Mouse (Mus musculus): ENCODE data around the gene Gm26558. TPM values are rescaled to one million over a fixed set of nuclear protein-coding genes. Genes with fewer than 3 reads are reported as not detected.

Gene Gm26558
- polyA plus RNA-seq, 1 experiment, result 0.43 TPM

GRCm38 (mm10) chr2:70645266-70645780, 16.6 kb downstream of the Gm26558 start:
- 51% methylated on average over 6 of the region's 6 CpGs for WGBS
- H3K4me1 ChIP-seq (ENCODE audit: control insufficient read depth, insufficient read depth, low read length), result no peaks in the 10 kb centered on the region
- H3K4me3 ChIP-seq (replicated peaks; ENCODE audit: insufficient read depth, low read depth, low read length), result no peak overlapping the region
- no peak overlapping the region for H3K27ac ChIP-seq (ENCODE audit: insufficient read depth, low read length)
- TF ChIP-seq POLR2A (IDR thresholded peaks at IDR 0.05; ENCODE audit: borderline replicate concordance, insufficient read depth, low read length) (no peak), CTCF (IDR thresholded peaks at IDR 0.05; ENCODE audit: borderline replicate concordance, insufficient read depth, low read depth, low read length) (no peak)
- no peaks in the 10 kb centered on the region for H3K27me3 ChIP-seq (ENCODE audit: control insufficient read depth, insufficient read depth, low read length)
- no peak for DNase-seq

DNA sequence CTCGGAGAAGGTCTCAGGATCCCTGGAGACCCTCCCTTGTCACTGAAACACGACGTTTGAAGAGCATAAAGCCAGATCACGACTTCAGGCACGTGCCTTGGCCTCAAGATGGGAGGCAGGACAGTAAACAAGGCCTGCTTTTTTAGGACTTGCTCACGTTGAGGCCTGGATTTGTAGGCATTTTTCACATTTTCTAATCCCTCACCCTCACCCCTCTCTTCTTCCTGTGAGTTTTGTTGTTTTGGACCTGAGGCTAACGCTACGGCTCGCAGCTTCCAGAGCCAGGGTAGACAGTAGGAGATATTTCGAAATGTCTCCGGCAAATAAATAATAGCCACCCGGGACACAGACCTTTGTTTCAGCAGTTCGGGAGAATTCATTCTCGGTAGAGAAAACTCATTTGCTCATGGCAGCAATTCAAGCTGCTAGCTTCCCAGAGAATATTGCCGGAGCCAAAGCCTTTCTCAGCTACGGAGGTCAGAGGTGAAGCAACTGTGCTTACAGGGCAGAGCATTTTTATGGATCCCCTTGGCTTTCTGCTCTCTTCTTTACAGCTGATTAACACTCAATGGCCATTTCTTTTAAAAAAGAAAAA, 18.8 kb downstream of the Gm26558 start:
- no peak overlapping the region for H3K27ac ChIP-seq (ENCODE audit: insufficient read depth, low read length)
- H3K27me3 ChIP-seq (ENCODE audit: control insufficient read depth, insufficient read depth, low read length), result no peaks in the 10 kb centered on the region
- 29% methylated on average over 16 of the region's 16 CpGs for WGBS
- no peak for DNase-seq
- TF ChIP-seq POLR2A (IDR thresholded peaks at IDR 0.05; ENCODE audit: borderline replicate concordance, insufficient read depth, low read length) (no peak), CTCF (IDR thresholded peaks at IDR 0.05; ENCODE audit: borderline replicate concordance, insufficient read depth, low read depth, low read length) (no peak)
- no peak overlapping the region for H3K4me3 ChIP-seq (replicated peaks; ENCODE audit: insufficient read depth, low read depth, low read length)
- H3K4me1 ChIP-seq (ENCODE audit: control insufficient read depth, insufficient read depth, low read length), result no peaks in the 10 kb centered on the region

DNA sequence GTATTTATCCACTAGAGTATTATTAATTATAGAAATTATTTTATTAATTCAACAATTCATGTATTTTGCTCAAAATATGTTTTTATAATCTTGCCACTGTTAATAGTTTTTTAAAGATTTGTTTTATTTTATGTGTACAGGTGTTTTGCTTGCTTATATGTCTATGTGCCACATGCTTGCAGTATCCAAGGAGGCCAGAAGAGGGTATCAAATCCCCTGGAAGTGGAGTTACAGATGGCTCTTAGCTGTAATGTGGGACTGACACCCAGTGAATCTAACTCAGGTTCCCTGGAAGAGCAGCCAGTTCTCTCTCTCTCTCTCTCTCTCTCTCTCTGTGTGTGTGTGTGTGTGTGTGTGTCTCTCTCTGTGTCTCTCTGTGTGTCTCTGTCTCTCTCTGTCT, 20.9 kb downstream of the Gm26558 start:
- H3K27me3 ChIP-seq (ENCODE audit: control insufficient read depth, insufficient read depth, low read length), result no peaks in the 10 kb centered on the region
- no peak for TF ChIP-seq CTCF (IDR thresholded peaks at IDR 0.05; ENCODE audit: borderline replicate concordance, insufficient read depth, low read depth, low read length)
- TF ChIP-seq POLR2A (IDR thresholded peaks at IDR 0.05; ENCODE audit: borderline replicate concordance, insufficient read depth, low read length), result no peak
- no peak for DNase-seq

GRCm38 (mm10) chr2:70634028-70634690, 27.7 kb downstream of the Gm26558 start:
- Histone ChIP-seq H3K27ac (ENCODE audit: insufficient read depth, low read length) (no peak overlapping the region), H3K27me3 (ENCODE audit: control insufficient read depth, insufficient read depth, low read length) (no peaks in the 10 kb centered on the region), H3K4me3 (replicated peaks; ENCODE audit: insufficient read depth, low read depth, low read length) (no peak overlapping the region), H3K4me1 (ENCODE audit: control insufficient read depth, insufficient read depth, low read length) (no peaks in the 10 kb centered on the region)
- TF ChIP-seq CTCF (IDR thresholded peaks at IDR 0.05; ENCODE audit: borderline replicate concordance, insufficient read depth, low read depth, low read length) (no peak), POLR2A (IDR thresholded peaks at IDR 0.05; ENCODE audit: borderline replicate concordance, insufficient read depth, low read length) (no peak)
- DNase-seq, result no peak
- 86% methylated on average over 5 of the region's 5 CpGs for WGBS

More for the DNA sequence above, 20.9 kb downstream of the Gm26558 start:
- Histone ChIP-seq H3K4me1 (ENCODE audit: control insufficient read depth, insufficient read depth, low read length) (no peaks in the 10 kb centered on the region), H3K27ac (ENCODE audit: insufficient read depth, low read length) (no peak overlapping the region), H3K4me3 (replicated peaks; ENCODE audit: insufficient read depth, low read depth, low read length) (no peak overlapping the region)

- Histone ChIP-seq H3K4me1 (ENCODE audit: control insufficient read depth, insufficient read depth, low read length) (no peaks in the 10 kb centered on the region), H3K4me3 (replicated peaks; ENCODE audit: insufficient read depth, low read depth, low read length) (no peak overlapping the region), H3K27ac (ENCODE audit: insufficient read depth, low read length) (no peak overlapping the region), H3K27me3 (ENCODE audit: control insufficient read depth, insufficient read depth, low read length) (no peaks in the 10 kb centered on the region)
- WGBS, result 89% methylated on average over 1 of the region's 1 CpGs
- no peak for DNase-seq
- TF ChIP-seq POLR2A (IDR thresholded peaks at IDR 0.05; ENCODE audit: borderline replicate concordance, insufficient read depth, low read length) (no peak), CTCF (IDR thresholded peaks at IDR 0.05; ENCODE audit: borderline replicate concordance, insufficient read depth, low read depth, low read length) (no peak)
Measured at GRCm38 (mm10) chr2:70632412-70632811, 29.5 kb downstream of the Gm26558 start.

- Histone ChIP-seq H3K4me3 (replicated peaks; ENCODE audit: insufficient read depth, low read depth, low read length) (no peak overlapping the region), H3K4me1 (ENCODE audit: control insufficient read depth, insufficient read depth, low read length) (no peaks in the 10 kb centered on the region), H3K27me3 (ENCODE audit: control insufficient read depth, insufficient read depth, low read length) (no peaks in the 10 kb centered on the region), H3K27ac (ENCODE audit: insufficient read depth, low read length) (no peak overlapping the region)
- TF ChIP-seq POLR2A (IDR thresholded peaks at IDR 0.05; ENCODE audit: borderline replicate concordance, insufficient read depth, low read length) (no peak), CTCF (IDR thresholded peaks at IDR 0.05; ENCODE audit: borderline replicate concordance, insufficient read depth, low read depth, low read length) (no peak)
- no peak for DNase-seq
- WGBS, result 80% methylated on average over 1 of the region's 1 CpGs
Measured at GRCm38 (mm10) chr2:70631321-70631720, 30.6 kb downstream of the Gm26558 start.

- WGBS, result 77% methylated on average over 3 of the region's 3 CpGs
- H3K4me3 ChIP-seq (replicated peaks; ENCODE audit: insufficient read depth, low read depth, low read length), result no peak overlapping the region
Measured at GRCm38 (mm10) chr2:70629921-70630320, 32.0 kb downstream of the Gm26558 start.

GRCm38 (mm10) chr2:70629339-70629761, 32.6 kb downstream of the Gm26558 start:
- peak in 1 of 2 experiments; percentile 6 for DNase-seq
- Histone ChIP-seq H3K27ac (ENCODE audit: insufficient read depth, low read length) (no peak overlapping the region), H3K4me3 (replicated peaks; ENCODE audit: insufficient read depth, low read depth, low read length) (no peak overlapping the region), H3K27me3 (ENCODE audit: control insufficient read depth, insufficient read depth, low read length) (no peaks in the 10 kb centered on the region), H3K4me1 (ENCODE audit: control insufficient read depth, insufficient read depth, low read length) (no peaks in the 10 kb centered on the region)
- no peak for TF ChIP-seq CTCF (IDR thresholded peaks at IDR 0.05; ENCODE audit: borderline replicate concordance, insufficient read depth, low read depth, low read length)
- TF ChIP-seq POLR2A (IDR thresholded peaks at IDR 0.05; ENCODE audit: borderline replicate concordance, insufficient read depth, low read length), result no peak
- 3% methylated on average over 10 of the region's 10 CpGs for WGBS

More at GRCm38 (mm10) chr2:70629921-70630320, 32.0 kb downstream of the Gm26558 start:
- TF ChIP-seq POLR2A (IDR thresholded peaks at IDR 0.05; ENCODE audit: borderline replicate concordance, insufficient read depth, low read length) (no peak), CTCF (IDR thresholded peaks at IDR 0.05; ENCODE audit: borderline replicate concordance, insufficient read depth, low read depth, low read length) (no peak)
- H3K27ac ChIP-seq (ENCODE audit: insufficient read depth, low read length), result no peak overlapping the region
- H3K27me3 ChIP-seq (ENCODE audit: control insufficient read depth, insufficient read depth, low read length), result no peaks in the 10 kb centered on the region
- DNase-seq, result no peak
- no peaks in the 10 kb centered on the region for H3K4me1 ChIP-seq (ENCODE audit: control insufficient read depth, insufficient read depth, low read length)

Measured in cerebellum, adult 2 months (tissue).